Mouse (Mus musculus) forebrain, embryonic 14.5 days (tissue): ENCODE results near the gene Nhsl2. TPM values are rescaled to one million over a fixed set of nuclear protein-coding genes. Genes with fewer than 3 reads are reported as not detected.

Experiments
- ATAC-seq: fragments of 200-750 bp; cut with Nextera tagmentation; 2 replicates; pipeline ENCODE4 v1.8.0; 2017; ENCODE audit warnings: mild to moderate bottlenecking, moderate library complexity
- DNase-seq: peaks from one replicate; pipeline ENCODE4 v3.0.0-alpha.2; 2015; ENCODE audit warnings: low spot score
- H3K27ac ChIP-seq: fragments of 300-500 bp; sonication (generic); 2 replicates; pipeline ENCODE4 v1.5.1; 2014; ENCODE audit warnings: low read depth, mild to moderate bottlenecking, control low read depth, low read length, moderate library complexity
- H3K27me3 ChIP-seq: fragments of 300-500 bp; sonication (generic); replicated peaks from 2 replicates; pipeline ENCODE4 v1.6.1; 2014; ENCODE audit warnings: low read length, control low read depth, mixed read lengths; ENCODE audit not compliant: control insufficient read depth, insufficient read depth
- H3K36me3 ChIP-seq: fragments of 300-500 bp; sonication (generic); 2 replicates; pipeline ENCODE4 v1.6.1; 2014; ENCODE audit warnings: low read length, control low read depth; ENCODE audit not compliant: control insufficient read depth, insufficient read depth
- H3K4me1 ChIP-seq: fragments of 300-500 bp; sonication (generic); 2 replicates; pipeline ENCODE4 v1.6.1; 2014; ENCODE audit warnings: antibody characterized with exemption, low read length, control low read depth; ENCODE audit not compliant: control insufficient read depth, insufficient read depth
- H3K4me2 ChIP-seq: fragments of 300-500 bp; sonication (generic); 2 replicates; pipeline ENCODE4 v1.6.1; 2014; ENCODE audit warnings: mild to moderate bottlenecking, control low read depth, low read length
- H3K4me3 ChIP-seq: fragments of 300-500 bp; sonication (generic); 2 replicates; pipeline ENCODE4 v1.5.1; 2014; ENCODE audit warnings: low read depth, low read length, control low read depth
- H3K9ac ChIP-seq: fragments of 300-500 bp; sonication (generic); 2 replicates; pipeline ENCODE4 v1.6.1; 2014; ENCODE audit warnings: mild to moderate bottlenecking, low read length, control low read depth, moderate library complexity
- H3K9me3 ChIP-seq: fragments of 300-500 bp; sonication (generic); replicated peaks from 2 replicates; pipeline ENCODE4 v1.6.1; 2016; ENCODE audit warnings: low read length, control low read depth, mixed read lengths; ENCODE audit not compliant: control insufficient read depth
- WGBS: fragments of 180-500 bp; shearing (Covaris S2); extraction: QIAGEN DNeasy Blood & Tissue Kit; methylation state at CpG from one replicate; pipeline ENCODE4 v1.1.7; 2014; 5-methylcytosine and 5-hydroxymethylcytosine counted together
- polyA plus RNA-seq: library from polyadenylated mRNA; unstranded; fragments of >200 nt; fragmentation: Nextera tagmentation; extraction: Ambion mirVana; gene quantifications from 2 replicates; pipeline ENCODE4 v1.2.1, GENCODE M21; 2014

Nhsl2 gene
- polyA plus RNA-seq, 1 experiment from 2014 or later: 3.5 TPM

- H3K27me3 ChIP-seq: no peaks in the 10 kb centered on the region
- DNase-seq: no peak
Measured at GRCm38 (mm10) chrX:102036866-102037361, 187.7 kb downstream of the Nhsl2 start.

GRCm38 (mm10) chrX:102037506-102037905 is 188.3 kb downstream of the Nhsl2 start:
- Histone ChIP-seq H3K9ac (no peak overlapping the region), H3K9me3 (no peaks in the 10 kb centered on the region), H3K36me3 (no peaks in the 10 kb centered on the region), H3K4me1 (no peaks in the 10 kb centered on the region), H3K27me3 (no peaks in the 10 kb centered on the region), H3K4me2 (no peak overlapping the region), H3K4me3 (no peak overlapping the region), H3K27ac (no peak overlapping the region)
- ATAC-seq (no peak), DNase-seq (peak; percentile 4)
- 59% methylated on average over 2 of the region's 2 CpGs for WGBS

More at GRCm38 (mm10) chrX:102036866-102037361, 187.7 kb downstream of the Nhsl2 start:
- H3K9ac ChIP-seq: no peak overlapping the region
- H3K4me2 ChIP-seq: no peak overlapping the region
- no peak for ATAC-seq
- WGBS: 73% methylated on average over 3 of the region's 3 CpGs
- H3K4me1 ChIP-seq: no peaks in the 10 kb centered on the region
- H3K4me3 ChIP-seq: no peak overlapping the region
- no peak overlapping the region for H3K27ac ChIP-seq
- H3K36me3 ChIP-seq: no peaks in the 10 kb centered on the region
- no peaks in the 10 kb centered on the region for H3K9me3 ChIP-seq

DNA sequence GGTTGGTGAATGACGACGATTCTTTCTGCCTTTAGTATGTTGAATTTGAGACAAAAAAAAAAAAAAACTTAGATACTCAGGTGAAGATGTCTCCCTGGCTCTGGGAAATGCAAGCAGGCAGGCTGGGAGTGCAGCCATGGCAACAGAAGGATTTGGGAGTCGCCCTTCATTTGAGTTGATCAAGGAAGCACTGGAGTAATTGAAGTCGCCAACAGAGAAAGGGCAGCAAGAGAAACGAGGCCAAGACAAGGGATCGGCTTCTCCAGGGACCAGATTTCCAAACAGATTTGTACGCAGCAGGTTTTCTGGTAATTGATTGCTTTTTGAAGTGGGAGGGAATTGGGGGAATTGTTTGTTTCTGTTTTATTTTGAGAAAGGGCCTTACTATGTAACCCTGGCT is 192.4 kb downstream of the Nhsl2 start:
- Histone ChIP-seq H3K9ac (no peak overlapping the region), H3K27me3 (no peaks in the 10 kb centered on the region), H3K36me3 (no peaks in the 10 kb centered on the region), H3K9me3 (no peaks in the 10 kb centered on the region), H3K4me1 (no peaks in the 10 kb centered on the region), H3K4me3 (no peak overlapping the region), H3K27ac (no peak overlapping the region), H3K4me2 (no peak overlapping the region)
- ATAC-seq: no peak
- no peak for DNase-seq
- 56% methylated on average over 7 of the region's 7 CpGs for WGBS

GRCm38 (mm10) chrX:102042386-102042785 is 193.2 kb downstream of the Nhsl2 start:
- no peak overlapping the region for H3K9ac ChIP-seq
- H3K4me2 ChIP-seq: no peak overlapping the region
- no peak overlapping the region for H3K27ac ChIP-seq
- no peak overlapping the region for H3K4me3 ChIP-seq
- 92% methylated on average over 4 of the region's 4 CpGs for WGBS
- no peaks in the 10 kb centered on the region for H3K36me3 ChIP-seq
- no peak for ATAC-seq
- no peaks in the 10 kb centered on the region for H3K4me1 ChIP-seq
- no peaks in the 10 kb centered on the region for H3K27me3 ChIP-seq
- H3K9me3 ChIP-seq: no peaks in the 10 kb centered on the region
- no peak for DNase-seq

- WGBS: 81% methylated on average over 6 of the region's 6 CpGs
Measured at GRCm38 (mm10) chrX:102050552-102050951, 201.4 kb downstream of the Nhsl2 start.

GRCm38 (mm10) chrX:102051225-102051624 is 202.0 kb downstream of the Nhsl2 start:
- H3K9me3 ChIP-seq: no peaks in the 10 kb centered on the region
- ATAC-seq: no peak
- H3K4me3 ChIP-seq: no peak overlapping the region
- H3K27ac ChIP-seq: no peak overlapping the region
- H3K27me3 ChIP-seq: no peaks in the 10 kb centered on the region; the same call in 1 of the 2 replicates
- H3K36me3 ChIP-seq: no peaks in the 10 kb centered on the region
- 74% methylated on average over 4 of the region's 4 CpGs for WGBS
- H3K4me1 ChIP-seq: no peaks in the 10 kb centered on the region
- no peak for DNase-seq
- no peak overlapping the region for H3K4me2 ChIP-seq
- no peak overlapping the region for H3K9ac ChIP-seq

More at GRCm38 (mm10) chrX:102050552-102050951, 201.4 kb downstream of the Nhsl2 start:
- H3K4me3 ChIP-seq: no peak overlapping the region
- no peaks in the 10 kb centered on the region for H3K4me1 ChIP-seq
- H3K9ac ChIP-seq: no peak overlapping the region
- H3K27me3 ChIP-seq: no peaks in the 10 kb centered on the region; the same call in 1 of the 2 replicates
- H3K9me3 ChIP-seq: no peaks in the 10 kb centered on the region
- H3K4me2 ChIP-seq: no peak overlapping the region
- ATAC-seq (no peak), DNase-seq (no peak)
- H3K27ac ChIP-seq: no peak overlapping the region
- no peaks in the 10 kb centered on the region for H3K36me3 ChIP-seq

DNA sequence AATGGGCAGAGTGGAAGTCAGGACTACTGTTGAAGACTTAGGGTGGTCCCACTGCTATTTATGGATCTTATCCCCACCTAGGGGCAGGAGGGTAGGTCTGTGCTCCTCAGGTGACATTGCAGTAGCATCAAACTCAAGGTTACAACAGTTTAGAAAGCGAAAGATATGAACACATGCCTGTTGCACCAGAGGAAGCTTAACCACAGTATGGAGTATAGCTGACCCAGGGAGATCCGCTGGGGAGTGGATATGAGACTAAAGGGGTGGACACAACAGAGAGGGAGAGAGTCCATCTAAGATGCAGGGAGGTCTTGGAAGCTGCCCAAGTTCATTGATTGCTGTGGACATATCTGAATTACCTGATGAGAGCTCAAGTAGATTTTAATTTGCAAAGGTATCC is 204.2 kb downstream of the Nhsl2 start:
- WGBS: 84% methylated on average over 2 of the region's 2 CpGs

GRCm38 (mm10) chrX:102054009-102054408 is 204.8 kb downstream of the Nhsl2 start:
- Histone ChIP-seq H3K4me3 (no peak overlapping the region), H3K27ac (no peak overlapping the region), H3K27me3 (no peaks in the 10 kb centered on the region; the same call in 1 of the 2 replicates), H3K4me1 (no peaks in the 10 kb centered on the region), H3K4me2 (no peak overlapping the region), H3K9ac (no peak overlapping the region), H3K36me3 (no peaks in the 10 kb centered on the region), H3K9me3 (no peaks in the 10 kb centered on the region)
- ATAC-seq: no peak
- no peak for DNase-seq
- WGBS: 82% methylated on average over 4 of the region's 4 CpGs

More for the DNA sequence above, 204.2 kb downstream of the Nhsl2 start:
- H3K27ac ChIP-seq: no peak overlapping the region
- H3K4me2 ChIP-seq: no peak overlapping the region
- H3K27me3 ChIP-seq: no peaks in the 10 kb centered on the region; the same call in 1 of the 2 replicates
- H3K36me3 ChIP-seq: no peaks in the 10 kb centered on the region
- no peak overlapping the region for H3K4me3 ChIP-seq
- DNase-seq (no peak), ATAC-seq (no peak)
- H3K9me3 ChIP-seq: no peaks in the 10 kb centered on the region
- no peaks in the 10 kb centered on the region for H3K4me1 ChIP-seq
- H3K9ac ChIP-seq: no peak overlapping the region

GRCm38 (mm10) chrX:102059437-102059836 is 210.3 kb downstream of the Nhsl2 start:
- no peaks in the 10 kb centered on the region for H3K9me3 ChIP-seq
- 66% methylated on average over 9 of the region's 9 CpGs for WGBS
- H3K4me1 ChIP-seq: no peaks in the 10 kb centered on the region
- H3K27ac ChIP-seq: no peak overlapping the region
- H3K36me3 ChIP-seq: no peaks in the 10 kb centered on the region
- peak; percentile 54 for DNase-seq
- H3K4me3 ChIP-seq: no peak overlapping the region
- H3K4me2 ChIP-seq: no peak overlapping the region
- H3K27me3 ChIP-seq: no peaks in the 10 kb centered on the region
- H3K9ac ChIP-seq: no peak overlapping the region
- ATAC-seq: no peak
